Mouse (Mus musculus) ES-Bruce4 (cell line): Measurements from ENCODE around the gene Lcn6.

Experiments used
- CTCF ChIP-seq: IDR thresholded peaks from one replicate; pipeline ENCODE4 v1.8.1; 2011; ENCODE audit warnings: low read depth, low read length
- EP300 ChIP-seq: IDR thresholded peaks from 2 replicates; pipeline ENCODE4 v1.6.1; 2011; ENCODE audit warnings: low read depth, low read length; ENCODE audit not compliant: insufficient read depth
- POLR2A ChIP-seq: IDR thresholded peaks from one replicate; pipeline ENCODE4 v1.8.1; 2011; ENCODE audit warnings: low read length; ENCODE audit not compliant: insufficient read depth

DNA sequence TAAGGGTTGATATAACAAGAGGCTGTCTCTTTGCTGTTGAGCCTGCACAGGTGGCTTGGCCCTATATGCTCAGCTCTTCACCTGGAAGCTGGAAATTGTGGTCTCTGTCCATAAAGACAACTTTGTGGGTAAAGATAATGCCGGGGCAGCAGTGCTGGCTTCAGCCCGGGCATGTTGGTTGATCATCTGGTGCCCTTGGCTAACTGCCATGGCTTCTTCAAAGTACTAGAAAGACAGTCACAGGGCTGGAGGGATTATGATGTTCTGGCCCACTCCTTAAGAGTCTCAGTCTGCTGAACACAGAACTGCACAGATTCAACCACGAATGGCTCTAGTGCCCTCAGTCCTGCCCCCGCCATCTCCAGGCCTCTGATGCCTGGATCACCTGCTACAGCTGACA is 19.3 kb upstream of the Lcn6 start:
- TF ChIP-seq CTCF (no peak), EP300 (no peak), POLR2A (no peak)
